Comparison of ENCODE assay signal across 25 mouse cellular contexts in genomic region chr17:72395956-72396355, GRCm38 (mm10).
DNase-seq lines count a peak whose midpoint lies in the region; ATAC-seq and TF ChIP-seq lines count a peak whose summit lies in the region.
"Had no signal": no experiment of that assay in that cellular context is flagged by ENCODE, and none has a peak within 500 bp of the region (broad histone marks: within the 10 kb centered on the region; RNA-seq: fewer than 3 reads in every experiment).

No protein-coding gene starts in this region.

- DNase-seq in gastrocnemius, postnatal 10 days, result peak; percentile 5
- DNase-seq in gastrocnemius, postnatal 25 days, result no peak
- peak; percentile 27 for DNase-seq in lung, embryonic 14.5 days
- DNase-seq in lung, postnatal 10 days, result no peak
- DNase-seq in embryonic facial prominence, embryonic 11.5 days (ENCODE audit: low spot score), result peak; percentile 13
- no peak for DNase-seq in adrenal gland, postnatal 36 days
- DNase-seq in forebrain, embryonic 10.5 days (ENCODE audit: extremely low spot score, low spot score), result no peak
- DNase-seq: cerebellum, adult 18-20 months; cerebellum, postnatal 25 days; heart, adult 11 months; kidney, adult 8-10 months; left cerebral cortex, postnatal 4 days; lung, adult 18-20 months; midbrain, embryonic 14.5 days; retina, postnatal 1 day; right cerebral cortex, postnatal 25 days had no signal

- no peak overlapping the region for H3K9ac ChIP-seq in lung, embryonic 14.5 days
- H3K9ac ChIP-seq in embryonic facial prominence, embryonic 11.5 days (replicated peaks; ENCODE audit: low read length), result no peak overlapping the region
- H3K9ac ChIP-seq: embryonic facial prominence, embryonic 15.5 days; hindbrain, embryonic 15.5 days; liver, embryonic 12.5 days; neural tube, embryonic 12.5 days had no signal

- H3K36me3 ChIP-seq in lung, embryonic 14.5 days (ENCODE audit: insufficient read depth), result no peaks in the 10 kb centered on the region
- no peaks in the 10 kb centered on the region for H3K36me3 ChIP-seq in embryonic facial prominence, embryonic 11.5 days (replicated peaks; ENCODE audit: control insufficient read depth, insufficient read depth, low read depth, low read length)
- H3K36me3 ChIP-seq in forebrain, embryonic 10.5 days (replicated peaks), result no peaks in the 10 kb centered on the region
- H3K36me3 ChIP-seq: embryonic facial prominence, embryonic 15.5 days; hindbrain, embryonic 15.5 days; liver, embryonic 12.5 days; neural tube, embryonic 12.5 days had no signal

- no peaks in the 10 kb centered on the region for H3K4me1 ChIP-seq in lung, embryonic 14.5 days (ENCODE audit: insufficient read depth)
- no peaks in the 10 kb centered on the region for H3K4me1 ChIP-seq in embryonic facial prominence, embryonic 11.5 days (ENCODE audit: control insufficient read depth, insufficient read depth, low read length)
- H3K4me1 ChIP-seq in forebrain, embryonic 10.5 days, result peaks cover 16% of the 10 kb centered on the region
- H3K4me1 ChIP-seq: embryonic facial prominence, embryonic 15.5 days; hindbrain, embryonic 15.5 days; liver, embryonic 12.5 days; megakaryocyte, embryonic 14.5 days had no signal

- no peak overlapping the region for H3K4me2 ChIP-seq in lung, embryonic 14.5 days
- no peak overlapping the region for H3K4me2 ChIP-seq in embryonic facial prominence, embryonic 11.5 days (ENCODE audit: low read depth, low read length)
- H3K4me2 ChIP-seq: embryonic facial prominence, embryonic 15.5 days; heart, embryonic 11.5 days; hindbrain, embryonic 15.5 days; liver, embryonic 12.5 days; neural tube, embryonic 12.5 days had no signal

- WGBS in lung, embryonic 14.5 days, result 33% methylated on average over 8 of the region's 8 CpGs
- WGBS in embryonic facial prominence, embryonic 11.5 days, result 49% methylated on average over 8 of the region's 8 CpGs
- WGBS in forebrain, embryonic 10.5 days, result 56% methylated on average over 8 of the region's 8 CpGs

- no peak overlapping the region for H3K27ac ChIP-seq in lung, embryonic 14.5 days (ENCODE audit: low read depth)
- H3K27ac ChIP-seq in embryonic facial prominence, embryonic 11.5 days (replicated peaks; ENCODE audit: low read depth, low read length), result no peak overlapping the region
- no peak overlapping the region for H3K27ac ChIP-seq in forebrain, embryonic 10.5 days
- H3K27ac ChIP-seq: embryonic facial prominence, embryonic 15.5 days; hindbrain, embryonic 15.5 days; left cerebral cortex, adult 2 months; liver, embryonic 12.5 days; neural tube, embryonic 12.5 days had no signal

- no peaks in the 10 kb centered on the region for H3K9me3 ChIP-seq in lung, embryonic 14.5 days (ENCODE audit: low read depth, low read length)
- no peaks in the 10 kb centered on the region for H3K9me3 ChIP-seq in embryonic facial prominence, embryonic 11.5 days (replicated peaks; ENCODE audit: control insufficient read depth, low read length)
- H3K9me3 ChIP-seq in forebrain, embryonic 10.5 days, result no peaks in the 10 kb centered on the region
- H3K9me3 ChIP-seq: embryonic facial prominence, embryonic 15.5 days; hindbrain, embryonic 15.5 days; neural tube, embryonic 12.5 days had no signal

- no peak for TF ChIP-seq CTCF in lung, embryonic 14.5 days (IDR thresholded peaks at IDR 0.05; ENCODE audit: low read depth)

- H3K27me3 ChIP-seq in lung, embryonic 14.5 days (ENCODE audit: insufficient read depth, low read length), result no peaks in the 10 kb centered on the region
- no peaks in the 10 kb centered on the region for H3K27me3 ChIP-seq in embryonic facial prominence, embryonic 11.5 days (ENCODE audit: control insufficient read depth, insufficient read depth, low read length)
- no peaks in the 10 kb centered on the region for H3K27me3 ChIP-seq in forebrain, embryonic 10.5 days (ENCODE audit: poor library complexity, severe bottlenecking)
- H3K27me3 ChIP-seq: embryonic facial prominence, embryonic 15.5 days; hindbrain, embryonic 15.5 days; liver, embryonic 12.5 days; megakaryocyte, embryonic 14.5 days; neural tube, embryonic 12.5 days had no signal

- ATAC-seq in lung, embryonic 14.5 days (ENCODE audit: insufficient read depth), result no peak
- ATAC-seq in embryonic facial prominence, embryonic 11.5 days (replicated peaks; ENCODE audit: insufficient number of reproducible peaks, low FRiP score, low TSS enrichment, low read depth), result no peak
- ATAC-seq: CD4-positive, CD25-positive, alpha-beta regulatory T cell, adult 4 months; forebrain, embryonic 16.5 days; liver, embryonic 12.5 days had no signal

- H3K4me3 ChIP-seq in lung, embryonic 14.5 days (ENCODE audit: low read depth, low read length), result no peak overlapping the region
- no peak overlapping the region for H3K4me3 ChIP-seq in embryonic facial prominence, embryonic 11.5 days (ENCODE audit: low read depth, low read length)
- no peak overlapping the region for H3K4me3 ChIP-seq in forebrain, embryonic 10.5 days
- H3K4me3 ChIP-seq: embryonic facial prominence, embryonic 15.5 days; hindbrain, embryonic 15.5 days; left cerebral cortex, adult 2 months; liver, embryonic 12.5 days; megakaryocyte, embryonic 14.5 days; neural tube, embryonic 12.5 days had no signal

Comparison
In these comparisons a context has a peak if more than half of its experiments do, and no peak if none do; other contexts are left out.
1. DNase-seq: peak in gastrocnemius, postnatal 10 days (single experiment), lung, embryonic 14.5 days (single experiment) and embryonic facial prominence, embryonic 11.5 days (single experiment); none in gastrocnemius, postnatal 25 days (single experiment), lung, postnatal 10 days (single experiment), adrenal gland, postnatal 36 days (0 of 2) and forebrain, embryonic 10.5 days (single experiment).